Mouse (Mus musculus) left cerebral cortex, postnatal 10 days (tissue): ENCODE measurements around the gene Tex11. TPM values are rescaled to one million over a fixed set of nuclear protein-coding genes. Genes with fewer than 3 reads are reported as not detected.
"Not testable (repeated sequence)": the region's sequence is repeated elsewhere in the genome, so short reads cannot be mapped to it uniquely, and the experiment has no call there.

Source experiments
- DNase-seq, 2 experiments: peaks; one replicate each; pipeline ENCODE4 v3.0.0; 2021 to 2022; ENCODE audit warnings: low spot score in 2 of 2, mixed read lengths in 1 of 2; ENCODE audit errors: extremely low spot score in 1 of 2
- intact Hi-C: fragments of 180-260 bp; cut with DNase I; formaldehyde crosslinking; loops from one replicate; pipeline ENCODE4 v1.15.1; 2025
- total RNA-seq, 2 experiments: library from RNA; stranded (reverse); gene quantifications; 2 replicates each; pipeline ENCODE4 v1.2.3; 2021

The Tex11 gene
- under 1 TPM in 1 of 2 experiments, not detected in 1; 0.11 TPM for total RNA-seq

- DNase-seq: no peak
- intact Hi-C loops: no loop called here
These were observed at the start of gene Tex11 for GRCm38 (mm10) chrX:101059541-101059940. Tex11 (minus strand) TSS chrX:101059667.

GRCm38 (mm10) chrX:101085920-101086319 lies 26.5 kb upstream of the Tex11 start, which contains the start of gene Slc7a3:
Slc7a3 (minus strand) TSS chrX:101086020.
- DNase-seq: no peak
- intact Hi-C loops: no loop called here

GRCm38 (mm10) chrX:101085211-101085610 lies 25.7 kb upstream of the Tex11 start:
- DNase-seq, intact Hi-C loops: not testable (repeated sequence)

- no peak for DNase-seq
- intact Hi-C loops: no loop called here
These were observed 24.7 kb upstream of the Tex11 start for GRCm38 (mm10) chrX:101084192-101084591.

GRCm38 (mm10) chrX:101065245-101065644 lies 5.8 kb upstream of the Tex11 start:
- intact Hi-C loops: no loop called here
- DNase-seq: no peak

GRCm38 (mm10) chrX:101063503-101063902 lies 4.0 kb upstream of the Tex11 start:
- DNase-seq: no peak
- intact Hi-C loops: no loop called here

- DNase-seq: peak in 1 of 2 experiments; percentile 3
These were observed 115.8 kb downstream of the Tex11 start for GRCm38 (mm10) chrX:100943640-100944039.

GRCm38 (mm10) chrX:100839211-100839610 lies 220.3 kb downstream of the Tex11 start:
- intact Hi-C loops: no loop called here
- no peak for DNase-seq

More at GRCm38 (mm10) chrX:100943640-100944039, 115.8 kb downstream of the Tex11 start:
- intact Hi-C loops: loop anchor here (10.0 kb wide), 1 partner anchor 169 kb away; no protein-coding TSS in a partner anchor

- DNase-seq: no peak
- intact Hi-C loops: no loop called here
These were observed 226.7 kb downstream of the Tex11 start for GRCm38 (mm10) chrX:100832806-100833205.

- intact Hi-C loops: no loop called here
These were observed 233.9 kb downstream of the Tex11 start for GRCm38 (mm10) chrX:100825557-100825956.

GRCm38 (mm10) chrX:100821149-100821548 lies 238.3 kb downstream of the Tex11 start:
- no peak for DNase-seq
- intact Hi-C loops: no loop called here

More at GRCm38 (mm10) chrX:100825557-100825956, 233.9 kb downstream of the Tex11 start:
- no peak for DNase-seq

GRCm38 (mm10) chrX:100818681-100819080 lies 240.8 kb downstream of the Tex11 start:
- DNase-seq: no peak
- intact Hi-C loops: no loop called here

GRCm38 (mm10) chrX:100815766-100816165 lies 243.7 kb downstream of the Tex11 start:
- intact Hi-C loops: no loop called here
- no peak for DNase-seq

- DNase-seq: no peak
These were observed 245.3 kb downstream of the Tex11 start for GRCm38 (mm10) chrX:100814139-100814538.

GRCm38 (mm10) chrX:100811129-100811528 lies 248.3 kb downstream of the Tex11 start:
- intact Hi-C loops: no loop called here
- no peak for DNase-seq

More at GRCm38 (mm10) chrX:100814139-100814538, 245.3 kb downstream of the Tex11 start:
- intact Hi-C loops: no loop called here

GRCm38 (mm10) chrX:100802034-100802433 lies 257.4 kb downstream of the Tex11 start:
- intact Hi-C loops: no loop called here

GRCm38 (mm10) chrX:100800643-100801042 lies 258.8 kb downstream of the Tex11 start:
- intact Hi-C loops: no loop called here
- DNase-seq: no peak

More at GRCm38 (mm10) chrX:100802034-100802433, 257.4 kb downstream of the Tex11 start:
- no peak for DNase-seq

- DNase-seq: no peak
- intact Hi-C loops: no loop called here
These were observed 261.5 kb downstream of the Tex11 start for GRCm38 (mm10) chrX:100797851-100798527.

GRCm38 (mm10) chrX:100797370-100797769 lies 262.1 kb downstream of the Tex11 start:
- intact Hi-C loops: no loop called here
- no peak for DNase-seq

GRCm38 (mm10) chrX:100796741-100797090 lies 262.8 kb downstream of the Tex11 start:
- intact Hi-C loops: no loop called here
- DNase-seq: no peak
